Mouse (Mus musculus): Measurements from ENCODE around the gene Otos. TPM values are rescaled to one million over a fixed set of nuclear protein-coding genes. Genes with fewer than 3 reads are reported as not detected.

Gene Otos
- polyA plus RNA-seq, 1 experiment, result 0.50 TPM

- Histone ChIP-seq H3K4me1 (peaks cover 22% of the 10 kb centered on the region), H3K4me3 (replicated peaks) (no peak overlapping the region), H3K27me3 (replicated peaks) (peaks cover 51% of the 10 kb centered on the region), H3K9me3 (no peaks in the 10 kb centered on the region), H3K36me3 (replicated peaks; ENCODE audit: low read length) (no peaks in the 10 kb centered on the region)
- TF ChIP-seq FLI1 (IDR thresholded peaks at IDR 0.05; ENCODE audit: low read length), result no peak
- TF ChIP-seq GATA1 (IDR thresholded peaks at IDR 0.05; ENCODE audit: borderline replicate concordance, low read length), result no peak
Measured at GRCm38 (mm10) chr1:92618360-92618759, 30.3 kb downstream of the Otos start.

GRCm38 (mm10) chr1:92617488-92617887 lies 31.2 kb downstream of the Otos start, which contains the start of gene Olfr12:
TSS of gene Olfr12 (plus strand) at chr1:92617788.
- Histone ChIP-seq H3K9me3 (no peaks in the 10 kb centered on the region), H3K27me3 (replicated peaks) (peaks cover 50% of the 10 kb centered on the region)

GRCm38 (mm10) chr1:92616046-92616445 lies 32.6 kb downstream of the Otos start:
- Histone ChIP-seq H3K27me3 (replicated peaks) (peaks cover 51% of the 10 kb centered on the region), H3K36me3 (replicated peaks; ENCODE audit: low read length) (no peaks in the 10 kb centered on the region), H3K4me3 (replicated peaks) (no peak overlapping the region), H3K9me3 (no peaks in the 10 kb centered on the region), H3K4me1 (peaks cover 22% of the 10 kb centered on the region)
- no peak for TF ChIP-seq FLI1 (IDR thresholded peaks at IDR 0.05; ENCODE audit: low read length)
- no peak for TF ChIP-seq GATA1 (IDR thresholded peaks at IDR 0.05; ENCODE audit: borderline replicate concordance, low read length)

More at GRCm38 (mm10) chr1:92617488-92617887, 31.2 kb downstream of the Otos start, which contains the start of gene Olfr12:
- peaks cover 22% of the 10 kb centered on the region for H3K4me1 ChIP-seq
- no peaks in the 10 kb centered on the region for H3K36me3 ChIP-seq (replicated peaks; ENCODE audit: low read length)
- no peak for TF ChIP-seq GATA1 (IDR thresholded peaks at IDR 0.05; ENCODE audit: borderline replicate concordance, low read length)
- H3K4me3 ChIP-seq (replicated peaks), result no peak within 1 kb of the TSS

GRCm38 (mm10) chr1:92614516-92614915 lies 34.1 kb downstream of the Otos start:
- Histone ChIP-seq H3K4me3 (replicated peaks) (no peak overlapping the region), H3K9me3 (peaks cover 7% of the 10 kb centered on the region), H3K36me3 (replicated peaks; ENCODE audit: low read length) (no peaks in the 10 kb centered on the region), H3K27me3 (replicated peaks) (peaks cover 48% of the 10 kb centered on the region), H3K4me1 (peaks cover 22% of the 10 kb centered on the region)
- no peak for TF ChIP-seq GATA1 (IDR thresholded peaks at IDR 0.05; ENCODE audit: borderline replicate concordance, low read length)
- TF ChIP-seq FLI1 (IDR thresholded peaks at IDR 0.05; ENCODE audit: low read length), result no peak

- peaks cover 7% of the 10 kb centered on the region for H3K9me3 ChIP-seq
- H3K4me1 ChIP-seq, result peaks cover 19% of the 10 kb centered on the region
- peaks cover 47% of the 10 kb centered on the region for H3K27me3 ChIP-seq (replicated peaks)
- no peak for TF ChIP-seq FLI1 (IDR thresholded peaks at IDR 0.05; ENCODE audit: low read length)
- no peak for TF ChIP-seq GATA1 (IDR thresholded peaks at IDR 0.05; ENCODE audit: borderline replicate concordance, low read length)
- H3K36me3 ChIP-seq (replicated peaks; ENCODE audit: low read length), result no peaks in the 10 kb centered on the region
- H3K4me3 ChIP-seq (replicated peaks), result no peak overlapping the region
Measured at GRCm38 (mm10) chr1:92613175-92613574, 35.5 kb downstream of the Otos start.

GRCm38 (mm10) chr1:92611008-92611407 lies 37.6 kb downstream of the Otos start:
- peaks cover 52% of the 10 kb centered on the region for H3K27me3 ChIP-seq (replicated peaks)
- peaks cover 9% of the 10 kb centered on the region for H3K4me1 ChIP-seq

GRCm38 (mm10) chr1:92607711-92608110 lies 40.9 kb downstream of the Otos start:
- Histone ChIP-seq H3K4me1 (peaks cover 4% of the 10 kb centered on the region; the same call in 1 of the 2 replicates), H3K4me3 (replicated peaks) (no peak overlapping the region), H3K27me3 (replicated peaks) (peaks cover 71% of the 10 kb centered on the region), H3K9me3 (peaks cover 7% of the 10 kb centered on the region), H3K36me3 (replicated peaks; ENCODE audit: low read length) (no peaks in the 10 kb centered on the region)
- TF ChIP-seq FLI1 (IDR thresholded peaks at IDR 0.05; ENCODE audit: low read length) (no peak), GATA1 (IDR thresholded peaks at IDR 0.05; ENCODE audit: borderline replicate concordance, low read length) (no peak)

More at GRCm38 (mm10) chr1:92611008-92611407, 37.6 kb downstream of the Otos start:
- Histone ChIP-seq H3K4me3 (replicated peaks) (no peak overlapping the region), H3K9me3 (peaks cover 7% of the 10 kb centered on the region), H3K36me3 (replicated peaks; ENCODE audit: low read length) (no peaks in the 10 kb centered on the region)
- TF ChIP-seq GATA1 (IDR thresholded peaks at IDR 0.05; ENCODE audit: borderline replicate concordance, low read length) (no peak), FLI1 (IDR thresholded peaks at IDR 0.05; ENCODE audit: low read length) (no peak)

GRCm38 (mm10) chr1:92605482-92605881 lies 43.2 kb downstream of the Otos start, which contains the start of gene Olfr1410:
TSS of gene Olfr1410 (plus strand) at chr1:92605782.
- TF ChIP-seq GATA1 (IDR thresholded peaks at IDR 0.05; ENCODE audit: borderline replicate concordance, low read length) (no peak), FLI1 (IDR thresholded peaks at IDR 0.05; ENCODE audit: low read length) (no peak)
- Histone ChIP-seq H3K4me1 (peaks cover 4% of the 10 kb centered on the region; the same call in 1 of the 2 replicates), H3K9me3 (peaks cover 5% of the 10 kb centered on the region), H3K36me3 (replicated peaks; ENCODE audit: low read length) (no peaks in the 10 kb centered on the region), H3K4me3 (replicated peaks) (no peak within 1 kb of the TSS), H3K27me3 (replicated peaks) (peaks cover 69% of the 10 kb centered on the region)

GRCm38 (mm10) chr1:92596019-92596418 lies 52.6 kb downstream of the Otos start:
- Histone ChIP-seq H3K4me3 (replicated peaks) (no peak overlapping the region), H3K9me3 (no peaks in the 10 kb centered on the region), H3K4me1 (no peaks in the 10 kb centered on the region), H3K27me3 (replicated peaks) (peaks cover 27% of the 10 kb centered on the region), H3K36me3 (replicated peaks; ENCODE audit: low read length) (no peaks in the 10 kb centered on the region)
- no peak for TF ChIP-seq GATA1 (IDR thresholded peaks at IDR 0.05; ENCODE audit: borderline replicate concordance, low read length)
- no peak for TF ChIP-seq FLI1 (IDR thresholded peaks at IDR 0.05; ENCODE audit: low read length)

Other genes starting within 250 kb of the Otos start
- 20.9 and 27.2 TPM in 2 replicates for gene Ndufa10, start 175.0 kb downstream of the Otos start, polyA plus RNA-seq (2012; ENCODE audit: insufficient read depth, low replicate concordance)
- not detected in 2 replicates for gene Olfr1416, start 163.7 kb downstream of the Otos start, polyA plus RNA-seq (2012; ENCODE audit: insufficient read depth, low replicate concordance)
- gene Olfr1415, start 152.7 kb downstream of the Otos start, polyA plus RNA-seq (2012; ENCODE audit: insufficient read depth, low replicate concordance), result not detected in 2 replicates
- not detected in 2 replicates for gene Olfr1414, start 130.2 kb downstream of the Otos start, polyA plus RNA-seq (2012; ENCODE audit: insufficient read depth, low replicate concordance)
- gene Olfr1413, start 77.5 kb downstream of the Otos start, polyA plus RNA-seq (2012; ENCODE audit: insufficient read depth, low replicate concordance), result not detected in 2 replicates
- not detected in 2 replicates for gene Olfr1412, start 63.1 kb downstream of the Otos start, polyA plus RNA-seq (2012; ENCODE audit: insufficient read depth, low replicate concordance)
- not detected in 2 replicates for gene Olfr1411, start 54.4 kb downstream of the Otos start, polyA plus RNA-seq (2012; ENCODE audit: insufficient read depth, low replicate concordance)
- gene Olfr1410, start 43.1 kb downstream of the Otos start, polyA plus RNA-seq (2012; ENCODE audit: insufficient read depth, low replicate concordance), result not detected in 2 replicates
- gene Olfr12, start 31.1 kb downstream of the Otos start, polyA plus RNA-seq (2012; ENCODE audit: insufficient read depth, low replicate concordance), result not detected in 2 replicates
- 26.2 and 120 TPM in 2 replicates for gene Cops9, start 6.9 kb downstream of the Otos start, polyA plus RNA-seq (2012; ENCODE audit: insufficient read depth, low replicate concordance)
- 0.26 and 4.8 TPM in 2 replicates for gene Gpc1, start 182.8 kb upstream of the Otos start, polyA plus RNA-seq (2012; ENCODE audit: insufficient read depth, low replicate concordance)